Mouse (Mus musculus): Measurements from ENCODE around the gene Klkb1. TPM values are rescaled to one million over a fixed set of nuclear protein-coding genes. Genes with fewer than 3 reads are reported as not detected.
"Not testable (repeated sequence)": the region's sequence is repeated elsewhere in the genome, so short reads cannot be mapped to it uniquely, and the experiment has no call there.

Gene Klkb1
- polyA plus RNA-seq (2016; fragmentation: Nextera tagmentation; extraction: Ambion mirVana) = not detected in 2 replicates

- no peak within 1 kb of the TSS for H3K27ac ChIP-seq
- DNase-seq (ENCODE audit: low spot score) = no peak
- no peaks in the 10 kb centered on the region for H3K27me3 ChIP-seq (ENCODE audit: insufficient read depth, poor library complexity, severe bottlenecking)
- no peaks in the 10 kb centered on the region for H3K36me3 ChIP-seq
- WGBS = 91% methylated on average over 7 of the region's 7 CpGs
- H3K4me1 ChIP-seq (replicated peaks) = no peaks in the 10 kb centered on the region
- no peaks in the 10 kb centered on the region for H3K9me3 ChIP-seq
- no peak within 1 kb of the TSS for H3K4me3 ChIP-seq
These were observed at the start of gene Klkb1 for GRCm38 (mm10) chr8:45294687-45295086. Gene Klkb1, minus strand, starts transcription at chr8:45294859.

- no peak for DNase-seq (ENCODE audit: low spot score)
- Histone ChIP-seq H3K9me3 (no peaks in the 10 kb centered on the region), H3K27ac (no peak overlapping the region), H3K4me1 (replicated peaks) (no peaks in the 10 kb centered on the region), H3K4me3 (no peak overlapping the region), H3K27me3 (ENCODE audit: insufficient read depth, poor library complexity, severe bottlenecking) (no peaks in the 10 kb centered on the region), H3K36me3 (peaks cover 31% of the 10 kb centered on the region)
- 91% methylated on average over 8 of the region's 8 CpGs for WGBS
These were observed 49.6 kb upstream of the Klkb1 start for GRCm38 (mm10) chr8:45344298-45344697.

GRCm38 (mm10) chr8:45341630-45342628 is 47.3 kb upstream of the Klkb1 start:
- DNase-seq (ENCODE audit: low spot score) = no peak
- Histone ChIP-seq H3K9me3 (no peaks in the 10 kb centered on the region), H3K4me3 (no peak overlapping the region), H3K36me3 (peaks cover 17% of the 10 kb centered on the region), H3K27me3 (ENCODE audit: insufficient read depth, poor library complexity, severe bottlenecking) (no peaks in the 10 kb centered on the region), H3K27ac (no peak overlapping the region), H3K4me1 (replicated peaks) (no peaks in the 10 kb centered on the region)
- 94% methylated on average over 12 of the region's 12 CpGs for WGBS

GRCm38 (mm10) chr8:45333493-45333892 is 38.8 kb upstream of the Klkb1 start:
- WGBS = 4% methylated on average over 8 of the region's 8 CpGs
- Histone ChIP-seq H3K9me3 (no peaks in the 10 kb centered on the region), H3K27ac (peak overlapping the region; percentile 59; the same call in 1 of the 2 replicates), H3K27me3 (ENCODE audit: insufficient read depth, poor library complexity, severe bottlenecking) (peaks cover 18% of the 10 kb centered on the region), H3K4me3 (peak overlapping the region; percentile 73), H3K36me3 (no peaks in the 10 kb centered on the region), H3K4me1 (replicated peaks) (peaks cover 14% of the 10 kb centered on the region)
- peak; percentile 19 for DNase-seq (ENCODE audit: low spot score)

- under 1% methylated on average over 44 of the region's 44 CpGs for WGBS
- H3K36me3 ChIP-seq = no peaks in the 10 kb centered on the region
- peak within 1 kb of the TSS; percentile 73 for H3K4me3 ChIP-seq
- H3K27me3 ChIP-seq (ENCODE audit: insufficient read depth, poor library complexity, severe bottlenecking) = peaks cover 18% of the 10 kb centered on the region
- peak; percentile 62 for DNase-seq (ENCODE audit: low spot score)
- peaks cover 14% of the 10 kb centered on the region for H3K4me1 ChIP-seq (replicated peaks)
- peak within 1 kb of the TSS; percentile 59; the same call in 1 of the 2 replicates for H3K27ac ChIP-seq
- H3K9me3 ChIP-seq = no peaks in the 10 kb centered on the region
These were observed 38.2 kb upstream of the Klkb1 start, which contains the start of gene Cyp4v3 for GRCm38 (mm10) chr8:45332685-45333409. Gene Cyp4v3, minus strand, starts transcription at chr8:45333216.

- WGBS = 80% methylated on average over 3 of the region's 3 CpGs
- peaks cover 14% of the 10 kb centered on the region for H3K4me1 ChIP-seq (replicated peaks)
- H3K27ac ChIP-seq = no peak overlapping the region
- H3K4me3 ChIP-seq = no peak overlapping the region
- no peaks in the 10 kb centered on the region for H3K36me3 ChIP-seq
- no peaks in the 10 kb centered on the region for H3K9me3 ChIP-seq
- peaks cover 18% of the 10 kb centered on the region for H3K27me3 ChIP-seq (ENCODE audit: insufficient read depth, poor library complexity, severe bottlenecking)
- no peak for DNase-seq (ENCODE audit: low spot score)
These were observed 36.2 kb upstream of the Klkb1 start for GRCm38 (mm10) chr8:45330856-45331255.

- H3K27me3 ChIP-seq (ENCODE audit: insufficient read depth, poor library complexity, severe bottlenecking) = peaks cover 17% of the 10 kb centered on the region
- 93% methylated on average over 6 of the region's 6 CpGs for WGBS
- no peak overlapping the region for H3K27ac ChIP-seq
- no peaks in the 10 kb centered on the region for H3K9me3 ChIP-seq
- H3K4me1 ChIP-seq (replicated peaks) = peaks cover 14% of the 10 kb centered on the region
- H3K4me3 ChIP-seq = no peak overlapping the region
- DNase-seq (ENCODE audit: low spot score) = no peak
- no peaks in the 10 kb centered on the region for H3K36me3 ChIP-seq
These were observed 34.7 kb upstream of the Klkb1 start for GRCm38 (mm10) chr8:45329206-45329980.

- H3K27ac ChIP-seq; H3K4me1 ChIP-seq (replicated peaks); H3K9me3 ChIP-seq; H3K4me3 ChIP-seq; H3K36me3 ChIP-seq; DNase-seq (ENCODE audit: low spot score); H3K27me3 ChIP-seq (ENCODE audit: insufficient read depth, poor library complexity, severe bottlenecking): not testable (repeated sequence)
These were observed 32.4 kb upstream of the Klkb1 start for GRCm38 (mm10) chr8:45327076-45327475.

- no peak overlapping the region for H3K4me3 ChIP-seq
These were observed 29.5 kb upstream of the Klkb1 start for GRCm38 (mm10) chr8:45324151-45324550.

GRCm38 (mm10) chr8:45321365-45321764 is 26.7 kb upstream of the Klkb1 start:
- Histone ChIP-seq H3K27ac (no peak overlapping the region), H3K4me3 (no peak overlapping the region), H3K9me3 (no peaks in the 10 kb centered on the region), H3K36me3 (no peaks in the 10 kb centered on the region), H3K4me1 (replicated peaks) (no peaks in the 10 kb centered on the region), H3K27me3 (ENCODE audit: insufficient read depth, poor library complexity, severe bottlenecking) (no peaks in the 10 kb centered on the region)
- WGBS = 86% methylated on average over 2 of the region's 2 CpGs
- DNase-seq (ENCODE audit: low spot score) = no peak

More at GRCm38 (mm10) chr8:45324151-45324550, 29.5 kb upstream of the Klkb1 start:
- Histone ChIP-seq H3K36me3 (no peaks in the 10 kb centered on the region), H3K4me1 (replicated peaks) (no peaks in the 10 kb centered on the region), H3K27ac (no peak overlapping the region), H3K27me3 (ENCODE audit: insufficient read depth, poor library complexity, severe bottlenecking) (no peaks in the 10 kb centered on the region), H3K9me3 (no peaks in the 10 kb centered on the region)
- DNase-seq (ENCODE audit: low spot score) = no peak
- WGBS = 84% methylated on average over 4 of the region's 4 CpGs

- Histone ChIP-seq H3K27ac (no peak overlapping the region), H3K36me3 (no peaks in the 10 kb centered on the region), H3K4me3 (no peak overlapping the region), H3K27me3 (ENCODE audit: insufficient read depth, poor library complexity, severe bottlenecking) (no peaks in the 10 kb centered on the region), H3K4me1 (replicated peaks) (no peaks in the 10 kb centered on the region), H3K9me3 (no peaks in the 10 kb centered on the region)
- no peak for DNase-seq (ENCODE audit: low spot score)
- 75% methylated on average over 1 of the region's 1 CpGs for WGBS
These were observed 26.3 kb upstream of the Klkb1 start for GRCm38 (mm10) chr8:45320930-45321329.

GRCm38 (mm10) chr8:45310967-45311366 is 16.3 kb upstream of the Klkb1 start:
- no peak for DNase-seq (ENCODE audit: low spot score)
- WGBS = 86% methylated on average over 4 of the region's 4 CpGs
- H3K27ac ChIP-seq = no peak overlapping the region
- H3K9me3 ChIP-seq = no peaks in the 10 kb centered on the region
- no peaks in the 10 kb centered on the region for H3K4me1 ChIP-seq (replicated peaks)
- no peak overlapping the region for H3K4me3 ChIP-seq
- no peaks in the 10 kb centered on the region for H3K36me3 ChIP-seq
- no peaks in the 10 kb centered on the region for H3K27me3 ChIP-seq (ENCODE audit: insufficient read depth, poor library complexity, severe bottlenecking)

Measured in hindbrain, embryonic 10.5 days (tissue).